Mouse (Mus musculus) right cerebral cortex, adult 2 months (tissue): ENCODE measurements at regions not wholly inside any gene's neighbourhood (a gene's known extent, or its start where the extent isn't known, plus 50 kb on each side); places are given as distances from the start of the nearest gene placed in this dataset.

ENCODE experiments used
- DNase-seq, 2 experiments: peaks; one replicate each; pipeline ENCODE4 v3.0.0; 2021 to 2022; ENCODE audit warnings: low spot score in 2 of 2

DNA sequence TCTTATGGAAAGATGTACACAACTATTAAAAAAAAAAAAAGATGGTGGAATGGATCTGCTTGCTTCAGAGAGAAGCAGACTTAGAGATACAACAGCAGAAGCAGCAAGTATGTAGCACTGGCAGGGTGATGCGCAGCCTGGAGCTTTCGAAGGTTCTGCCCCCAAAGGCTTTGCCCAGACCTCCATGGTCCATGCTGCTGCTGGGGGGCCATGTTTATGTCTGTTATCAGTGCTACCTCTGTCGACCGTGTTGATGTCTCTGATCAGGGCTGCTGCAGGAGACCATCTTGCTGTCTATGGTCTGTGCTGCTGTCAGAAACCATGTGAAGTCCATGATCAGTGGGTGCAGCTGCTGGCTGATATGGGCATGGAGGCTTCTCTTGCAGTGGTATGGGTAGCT, 88.6 kb upstream of the Fam189a1 start:
- DNase-seq = no peak

DNA sequence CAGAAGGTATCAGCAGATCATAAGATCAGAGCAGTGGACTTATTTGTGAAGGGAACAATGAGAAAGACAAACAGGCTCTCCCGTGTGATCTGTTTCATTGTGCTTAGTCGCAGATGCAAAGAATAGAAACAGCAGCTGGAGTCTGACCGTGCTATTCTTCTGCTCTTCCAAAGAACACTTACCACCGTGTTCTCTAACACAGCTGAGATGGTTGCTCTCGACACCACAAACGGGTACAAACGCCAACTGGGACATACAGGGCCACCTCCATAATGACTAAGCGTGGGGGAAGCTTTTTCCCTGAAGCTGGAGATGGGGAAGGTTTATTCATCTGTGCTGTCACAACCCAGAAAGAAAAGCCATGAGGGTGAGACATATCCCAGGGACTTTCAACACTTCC, 84.8 kb upstream of the Fam189a1 start:
- DNase-seq = peak; percentile 44 to 56

DNA sequence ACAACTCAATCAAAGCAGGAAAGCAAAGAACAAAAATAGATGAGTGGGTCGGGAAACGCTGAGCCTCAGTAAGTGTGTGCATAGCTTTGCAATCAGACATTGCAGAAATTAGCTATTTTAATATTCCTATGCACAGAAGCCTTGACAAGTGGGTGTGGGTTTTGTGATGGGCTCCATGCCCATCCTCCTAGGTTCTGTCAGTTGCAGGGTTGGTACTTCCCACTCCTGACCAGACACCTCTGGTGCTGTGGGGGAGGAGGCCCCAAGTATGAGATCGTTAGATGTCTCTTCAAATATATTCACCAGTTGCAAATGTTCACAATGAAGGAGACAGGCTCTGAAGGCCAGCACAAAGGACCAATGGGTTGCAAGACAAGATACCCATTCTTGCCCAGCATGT, 79.3 kb upstream of the Fam189a1 start:
- peak; percentile 53 to 58 for DNase-seq

DNA sequence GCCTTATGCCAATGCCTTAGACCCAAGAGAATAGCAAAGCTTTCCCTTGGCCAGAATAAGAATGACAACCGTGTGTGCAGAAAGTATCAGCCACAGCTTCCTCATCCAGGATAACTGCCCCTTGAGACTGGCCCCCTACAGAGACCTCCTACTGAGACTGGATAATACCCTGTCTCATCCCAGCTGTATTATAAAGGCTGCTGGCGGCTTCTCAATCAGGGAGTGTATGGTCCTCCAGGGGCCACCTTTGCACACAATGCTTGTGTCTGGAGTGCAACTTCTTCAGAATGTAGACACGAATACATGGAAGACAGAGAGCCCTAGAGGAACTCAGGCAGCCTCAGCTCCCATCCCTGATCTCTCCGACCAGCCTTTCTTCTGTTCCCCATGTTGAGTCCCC, 77.3 kb upstream of the Fam189a1 start:
- DNase-seq = no peak

DNA sequence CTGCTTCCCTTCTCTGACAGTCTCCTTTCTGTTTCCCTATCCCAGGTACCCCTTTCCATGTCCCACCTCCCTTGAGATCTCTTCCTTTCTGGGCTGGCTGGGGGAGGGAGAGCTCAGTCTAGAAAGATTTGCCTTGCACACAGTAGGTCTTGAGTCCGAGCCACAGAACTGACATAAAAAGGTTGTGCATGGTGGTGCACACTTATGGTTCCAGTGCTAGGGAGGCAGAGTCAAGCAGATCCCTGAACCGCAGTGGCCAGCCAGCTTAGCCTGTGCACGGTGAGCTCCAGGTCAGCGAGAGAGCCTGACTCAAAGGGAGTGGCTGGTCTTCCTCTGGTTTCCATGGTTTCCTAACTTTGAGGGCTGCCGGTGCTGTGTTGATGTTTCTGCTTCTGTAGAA, 72.9 kb upstream of the Fam189a1 start:
- no peak for DNase-seq

DNA sequence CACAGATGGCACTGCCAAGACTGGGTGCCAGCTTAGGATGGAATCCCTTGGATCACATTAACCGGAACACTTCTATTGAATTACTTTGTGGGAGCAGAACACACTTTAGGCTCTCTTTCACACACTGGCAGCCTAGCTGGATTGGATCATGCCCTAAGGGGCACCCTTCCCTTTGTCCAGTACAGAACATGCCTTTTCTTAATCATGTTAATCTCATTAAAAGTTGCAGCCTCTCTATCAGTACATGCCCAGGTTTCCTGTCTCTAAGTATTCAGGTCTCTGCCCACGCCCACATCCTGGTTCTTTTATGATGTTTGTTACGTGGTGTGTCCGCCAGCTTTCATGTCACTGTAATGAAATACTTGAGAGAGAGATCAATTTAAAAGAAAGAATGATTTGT, 69.8 kb upstream of the Fam189a1 start:
- no peak for DNase-seq

DNA sequence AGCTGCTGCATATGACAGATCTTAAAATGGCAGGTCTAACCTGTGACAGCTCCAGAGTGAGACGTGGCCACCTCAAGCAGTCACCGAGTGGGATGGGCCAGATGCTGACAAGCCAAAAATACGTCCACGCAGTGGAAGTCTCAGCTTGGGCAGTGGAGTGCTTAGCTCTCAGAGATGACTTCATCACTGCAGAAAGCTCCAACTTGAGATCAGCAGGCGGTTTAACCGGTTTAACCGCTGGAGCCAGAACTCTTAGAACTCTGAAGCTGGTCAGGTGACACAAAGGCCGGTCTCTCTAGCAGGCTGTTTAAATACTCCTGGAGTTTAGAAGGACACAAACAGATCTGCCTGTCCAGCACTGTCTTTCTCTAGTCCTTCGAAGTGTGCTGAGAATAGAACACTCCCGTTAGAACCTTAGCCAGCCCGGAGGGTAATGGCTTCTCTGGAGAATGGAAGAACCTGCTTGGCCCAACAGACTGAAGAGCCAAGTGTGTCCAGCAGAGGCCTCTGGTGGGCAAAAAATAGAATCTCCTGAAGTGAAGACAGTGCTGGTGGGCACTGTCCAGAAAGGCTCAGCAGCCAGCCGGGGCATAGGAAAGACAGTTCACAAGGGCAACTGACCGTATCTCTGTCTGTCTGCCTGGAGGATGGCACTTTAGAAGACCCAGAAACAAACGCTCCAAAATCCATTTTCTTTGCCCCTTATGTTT, 57.0 kb upstream of the Fam189a1 start:
- no peak for DNase-seq

DNA sequence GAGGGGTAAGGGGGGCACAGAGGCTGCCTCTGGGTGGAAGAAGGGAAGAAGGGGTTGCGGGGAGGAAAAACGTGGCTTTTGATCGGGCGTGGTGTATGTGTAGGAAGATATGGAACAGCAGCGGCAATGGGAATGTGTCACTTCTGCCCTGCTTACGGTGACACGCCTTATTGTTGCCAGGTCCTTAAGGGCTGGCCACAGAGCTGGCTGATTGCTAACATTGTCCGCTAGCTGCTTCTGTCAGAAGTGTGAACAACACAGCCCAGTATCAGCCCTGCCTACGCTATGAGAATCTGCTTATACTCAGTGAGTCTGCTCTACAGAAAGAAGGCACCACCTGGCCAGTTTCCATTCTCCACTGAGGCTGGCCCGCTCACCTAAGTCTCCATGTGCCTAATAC, 50.9 kb upstream of the Fam189a1 start:
- DNase-seq = no peak
